Comparison of ENCODE assay signal across 20 mouse cellular contexts in the genomic region with DNA sequence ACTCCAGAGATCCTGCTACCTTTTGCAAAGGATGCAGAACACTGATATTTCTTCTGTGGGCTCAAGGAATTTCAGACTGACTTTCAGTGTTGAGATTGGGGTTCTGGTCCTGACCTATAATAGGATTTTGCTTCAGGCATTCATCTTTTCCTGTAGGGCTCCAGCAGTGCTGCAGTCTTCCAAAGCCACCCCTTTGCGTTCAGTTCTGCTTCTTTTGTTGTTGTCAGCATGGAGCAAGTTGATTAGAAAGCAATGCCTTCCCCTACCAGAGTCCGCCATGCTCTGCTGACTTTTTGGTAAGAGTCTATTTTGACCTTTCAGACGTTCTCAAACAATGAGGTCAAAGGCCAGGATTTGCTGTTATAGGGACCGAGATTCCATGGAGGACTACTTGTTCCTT.
A peak's percentile ranks its signal among the peaks of the same experiment; 100 is the strongest.
DNase-seq lines count a peak whose midpoint lies in the region; ATAC-seq and TF ChIP-seq lines count a peak whose summit lies in the region.
"Had no signal": no experiment of that assay in that cellular context is flagged by ENCODE, and none has a peak within 500 bp of the region (broad histone marks: within the 10 kb centered on the region; RNA-seq: fewer than 3 reads in every experiment).

No protein-coding gene starts in this region.

- ATAC-seq in hindbrain, embryonic 11.5 days (ENCODE audit: low FRiP score), result no peak
- no peak for ATAC-seq in hindbrain, embryonic 14.5 days (ENCODE audit: low FRiP score)
- ATAC-seq in kidney, postnatal 0 days (replicated peaks; ENCODE audit: low FRiP score, low read depth), result no peak
- ATAC-seq: forebrain, postnatal 0 days; hindbrain, postnatal 0 days had no signal

- H3K4me2 ChIP-seq in hindbrain, embryonic 11.5 days (replicated peaks; ENCODE audit: low read depth, low read length), result no peak overlapping the region
- H3K4me2 ChIP-seq in hindbrain, embryonic 14.5 days (replicated peaks), result no peak overlapping the region
- no peak overlapping the region for H3K4me2 ChIP-seq in kidney, postnatal 0 days (ENCODE audit: low read length)
- H3K4me2 ChIP-seq: embryonic facial prominence, embryonic 12.5 days; forebrain, embryonic 12.5 days; heart, embryonic 11.5 days; heart, embryonic 15.5 days had no signal

- no peaks in the 10 kb centered on the region for H3K9me3 ChIP-seq in hindbrain, embryonic 11.5 days (ENCODE audit: control insufficient read depth, low read length)
- no peaks in the 10 kb centered on the region for H3K9me3 ChIP-seq in hindbrain, embryonic 14.5 days (ENCODE audit: control insufficient read depth, low read length)
- no peaks in the 10 kb centered on the region for H3K9me3 ChIP-seq in kidney, postnatal 0 days (replicated peaks; ENCODE audit: low read length)
- H3K9me3 ChIP-seq: embryonic facial prominence, embryonic 12.5 days; forebrain, embryonic 12.5 days; heart, embryonic 15.5 days had no signal

- intact Hi-C loops in left cerebral cortex, postnatal 25 days (cut with DNase I), result no loop called here

- H3K27ac ChIP-seq in hindbrain, embryonic 11.5 days (ENCODE audit: low read depth, low read length), result no peak overlapping the region
- H3K27ac ChIP-seq in hindbrain, embryonic 14.5 days, result no peak overlapping the region
- peak overlapping the region; percentile 38; the same call in 1 of the 2 replicates for H3K27ac ChIP-seq in kidney, postnatal 0 days
- H3K27ac ChIP-seq: embryonic facial prominence, embryonic 12.5 days; forebrain, embryonic 12.5 days; heart, adult 2 months; heart, embryonic 15.5 days; hindbrain, postnatal 0 days had no signal

- H3K4me1 ChIP-seq in hindbrain, embryonic 11.5 days (replicated peaks; ENCODE audit: control insufficient read depth, insufficient read depth, low read length), result no peaks in the 10 kb centered on the region
- no peaks in the 10 kb centered on the region for H3K4me1 ChIP-seq in hindbrain, embryonic 14.5 days (replicated peaks; ENCODE audit: control insufficient read depth, insufficient read depth, low read length)
- no peaks in the 10 kb centered on the region for H3K4me1 ChIP-seq in kidney, postnatal 0 days (replicated peaks; ENCODE audit: insufficient read depth, low read length)
- H3K4me1 ChIP-seq: embryonic facial prominence, embryonic 12.5 days; forebrain, embryonic 12.5 days; heart, embryonic 15.5 days had no signal

- no peaks in the 10 kb centered on the region for H3K27me3 ChIP-seq in hindbrain, embryonic 11.5 days (ENCODE audit: control insufficient read depth, insufficient read depth, low read length)
- no peaks in the 10 kb centered on the region for H3K27me3 ChIP-seq in hindbrain, embryonic 14.5 days (ENCODE audit: control insufficient read depth, insufficient read depth, low read length)
- H3K27me3 ChIP-seq in kidney, postnatal 0 days (ENCODE audit: insufficient read depth, low read length), result no peaks in the 10 kb centered on the region
- H3K27me3 ChIP-seq: embryonic facial prominence, embryonic 12.5 days; forebrain, embryonic 12.5 days; heart, embryonic 15.5 days had no signal

- no peak overlapping the region for H3K4me3 ChIP-seq in hindbrain, embryonic 11.5 days (ENCODE audit: low read depth, low read length)
- no peak overlapping the region for H3K4me3 ChIP-seq in hindbrain, embryonic 14.5 days (replicated peaks; ENCODE audit: low read length)
- H3K4me3 ChIP-seq in kidney, postnatal 0 days (replicated peaks; ENCODE audit: low read depth, low read length), result no peak overlapping the region
- H3K4me3 ChIP-seq: embryonic facial prominence, embryonic 12.5 days; forebrain, embryonic 12.5 days; heart, adult 2 months; heart, embryonic 15.5 days had no signal

- no peak for TF ChIP-seq CTCF in kidney, postnatal 0 days (IDR thresholded peaks at IDR 0.05; ENCODE audit: low read depth)

- no peak overlapping the region for H3K9ac ChIP-seq in hindbrain, embryonic 11.5 days (ENCODE audit: low read depth, low read length)
- no peak overlapping the region for H3K9ac ChIP-seq in hindbrain, embryonic 14.5 days
- no peak overlapping the region for H3K9ac ChIP-seq in kidney, postnatal 0 days (ENCODE audit: low read depth, low read length)
- H3K9ac ChIP-seq: embryonic facial prominence, embryonic 12.5 days; forebrain, embryonic 12.5 days; forebrain, postnatal 0 days; heart, embryonic 15.5 days had no signal

- DNase-seq in hindbrain, embryonic 11.5 days (ENCODE audit: low spot score), result peak; percentile 2
- DNase-seq in hindbrain, embryonic 14.5 days (ENCODE audit: low spot score), result no peak
- no peak for DNase-seq in kidney, postnatal 0 days (ENCODE audit: low spot score)
- DNase-seq in kidney, adult 18-20 months, result no peak
- peak; percentile 52 for DNase-seq in embryo, embryonic 10 days (ENCODE audit: low spot score)
- peak; percentile 16 for DNase-seq in embryo, embryonic 11 days
- no peak for DNase-seq in left cerebral cortex, postnatal 25 days (ENCODE audit: low spot score in 2 of 2)
- DNase-seq: adrenal gland, adult 8-10 months; adrenal gland, postnatal 36 days; cerebellum, adult 2 months; cerebellum, postnatal 10 days; forebrain, postnatal 0 days; gastrocnemius, postnatal 14 days; heart, adult 2 months; heart, postnatal 14 days had no signal

- no peaks in the 10 kb centered on the region for H3K36me3 ChIP-seq in hindbrain, embryonic 11.5 days (ENCODE audit: control insufficient read depth, insufficient read depth, low read length)
- no peaks in the 10 kb centered on the region for H3K36me3 ChIP-seq in hindbrain, embryonic 14.5 days (replicated peaks; ENCODE audit: control insufficient read depth, insufficient read depth)
- no peaks in the 10 kb centered on the region for H3K36me3 ChIP-seq in kidney, postnatal 0 days (ENCODE audit: insufficient read depth, low read length)
- H3K36me3 ChIP-seq: embryonic facial prominence, embryonic 12.5 days; forebrain, embryonic 12.5 days; heart, embryonic 15.5 days had no signal

- 12% methylated on average over 4 of the region's 4 CpGs for WGBS in hindbrain, embryonic 11.5 days
- 9% methylated on average over 4 of the region's 4 CpGs for WGBS in hindbrain, embryonic 14.5 days
- WGBS in kidney, postnatal 0 days, result 49% methylated on average over 4 of the region's 4 CpGs

Comparison
In these comparisons a context has a peak if more than half of its experiments do, and no peak if none do; other contexts are left out.
1. DNase-seq: peak in hindbrain, embryonic 11.5 days (single experiment), embryo, embryonic 10 days (single experiment) and embryo, embryonic 11 days (single experiment); none in hindbrain, embryonic 14.5 days (single experiment), kidney, postnatal 0 days (single experiment), kidney, adult 18-20 months (single experiment) and left cerebral cortex, postnatal 25 days (0 of 2).